Mouse (Mus musculus) cortical plate, adult 2 months (tissue): ENCODE results near the gene Nemf.

Source experiments
- CTCF ChIP-seq: fragments of 200-500 bp; IDR thresholded peaks from 2 replicates; pipeline ENCODE4 v1.5.1; 2011; ENCODE audit warnings: mild to moderate bottlenecking, control low read depth, low read length; ENCODE audit not compliant: insufficient read depth; ENCODE audit errors: extremely low read depth
- POLR2A ChIP-seq: fragments of 200-500 bp; IDR thresholded peaks from 2 replicates; pipeline ENCODE4 v1.6.1; 2011; ENCODE audit warnings: mild to moderate bottlenecking, low read length, control low read depth; ENCODE audit not compliant: insufficient read depth; ENCODE audit errors: extremely low read depth

DNA sequence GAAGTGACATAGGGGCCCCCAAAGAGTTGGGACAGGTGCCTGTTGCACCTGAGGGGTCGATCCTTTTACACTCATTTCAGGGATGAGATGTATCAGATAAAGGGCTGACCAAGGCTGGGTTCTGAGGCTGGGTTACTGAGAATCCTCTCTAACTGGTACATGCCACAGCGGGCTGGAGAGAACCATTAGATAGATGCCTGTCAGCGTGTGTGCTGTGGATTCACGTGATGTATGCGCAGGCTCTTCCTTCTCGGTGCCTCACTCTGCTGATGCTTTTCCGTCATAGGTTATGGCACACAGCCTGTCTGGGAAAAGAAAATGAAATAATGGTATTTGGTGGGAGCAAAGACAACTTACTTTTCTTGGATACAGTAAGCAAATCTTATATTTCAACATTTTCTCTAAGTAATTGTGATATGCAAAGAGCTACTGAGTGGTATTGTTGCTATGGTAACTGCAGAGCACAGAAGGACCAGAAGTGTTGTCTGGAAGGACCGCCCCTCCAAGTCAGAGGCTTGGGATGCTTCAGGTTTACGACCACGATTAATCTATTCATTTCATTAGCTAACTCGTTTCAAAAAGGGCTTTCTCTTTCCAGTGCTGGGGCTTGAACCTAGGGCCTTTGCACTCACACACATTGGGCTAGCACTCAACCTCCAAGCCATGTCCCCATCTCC, 88.9 kb downstream of the Nemf start:
- TF ChIP-seq CTCF (no peak), POLR2A (no peak)
